Mouse (Mus musculus) kidney, postnatal 0 days (tissue): ENCODE data around the gene Art4. TPM values are rescaled to one million over a fixed set of nuclear protein-coding genes. Genes with fewer than 3 reads are reported as not detected.
A peak's percentile ranks its signal among the peaks of the same experiment; 100 is the strongest.

Experiments used
- ATAC-seq: fragments of 200-750 bp; cut with Nextera tagmentation; replicated peaks from 2 replicates; pipeline ENCODE4 v1.8.0; 2017; ENCODE audit warnings: low read depth, moderate number of reproducible peaks, moderate TSS enrichment, moderate library complexity; ENCODE audit not compliant: low FRiP score
- DNase-seq: peaks from one replicate; pipeline ENCODE4 v3.0.0-alpha.2; 2016; ENCODE audit warnings: low spot score
- H3K27ac ChIP-seq: fragments of 300-500 bp; sonication (generic); 2 replicates; pipeline ENCODE4 v1.5.1; 2014; ENCODE audit warnings: mild to moderate bottlenecking
- H3K27me3 ChIP-seq: fragments of 300-500 bp; sonication (generic); 2 replicates; pipeline ENCODE4 v1.6.1; 2014; ENCODE audit warnings: low read length, mixed read lengths; ENCODE audit not compliant: insufficient read depth
- H3K36me3 ChIP-seq: fragments of 300-500 bp; sonication (generic); 2 replicates; pipeline ENCODE4 v1.6.1; 2014; ENCODE audit warnings: low read length, mixed read lengths; ENCODE audit not compliant: insufficient read depth
- H3K4me1 ChIP-seq: fragments of 300-500 bp; sonication (generic); replicated peaks from 2 replicates; pipeline ENCODE4 v1.6.1; 2014; ENCODE audit warnings: antibody characterized with exemption, low read length, mixed read lengths; ENCODE audit not compliant: insufficient read depth
- H3K4me2 ChIP-seq: fragments of 300-500 bp; sonication (generic); 2 replicates; pipeline ENCODE4 v1.6.1; 2014; ENCODE audit warnings: mild to moderate bottlenecking, low read length, moderate library complexity, mixed read lengths
- H3K4me3 ChIP-seq: fragments of 300-500 bp; sonication (generic); replicated peaks from 2 replicates; pipeline ENCODE4 v1.5.1; 2014; ENCODE audit warnings: low read depth, low read length
- H3K9ac ChIP-seq: fragments of 300-500 bp; sonication (generic); 2 replicates; pipeline ENCODE4 v1.6.1; 2014; ENCODE audit warnings: low read depth, low read length
- H3K9me3 ChIP-seq: fragments of 300-500 bp; sonication (generic); replicated peaks from 2 replicates; pipeline ENCODE4 v1.6.1; 2016; ENCODE audit warnings: low read length, inconsistent platforms, mixed read lengths
- CTCF ChIP-seq: IDR thresholded peaks from 2 replicates; pipeline ENCODE4 v1.5.1; 2016; ENCODE audit warnings: antibody characterized with exemption, low read depth, mild to moderate bottlenecking, moderate library complexity
- WGBS: fragments of 180-500 bp; shearing (Covaris S2); extraction: QIAGEN DNeasy Blood & Tissue Kit; methylation state at CpG from one replicate; pipeline ENCODE4 v1.1.7; 2014; 5-methylcytosine and 5-hydroxymethylcytosine counted together
- polyA plus RNA-seq: library from polyadenylated mRNA; unstranded; fragments of >200 nt; fragmentation: Nextera tagmentation; extraction: Ambion mirVana; gene quantifications from 2 replicates; pipeline ENCODE4 v1.2.1, GENCODE M21; 2015

Art4 gene
- polyA plus RNA-seq, 1 experiment from 2014 or later = 7.4 TPM

- no peak for TF ChIP-seq CTCF
- 38% methylated on average over 4 of the region's 4 CpGs for WGBS
- no peak overlapping the region for H3K9ac ChIP-seq
- ATAC-seq = no peak; the same call in 1 of the 2 replicates
- H3K27me3 ChIP-seq = no peaks in the 10 kb centered on the region
- H3K9me3 ChIP-seq = no peaks in the 10 kb centered on the region
- no peak overlapping the region for H3K4me3 ChIP-seq
- H3K4me1 ChIP-seq = no peaks in the 10 kb centered on the region; the same call in 1 of the 2 replicates
- DNase-seq = no peak
- H3K4me2 ChIP-seq = no peak overlapping the region
- no peaks in the 10 kb centered on the region for H3K36me3 ChIP-seq
- no peak overlapping the region for H3K27ac ChIP-seq
These were observed 43.0 kb upstream of the Art4 start for GRCm38 (mm10) chr6:136900369-136901009.

- no peak overlapping the region for H3K9ac ChIP-seq
- no peak for TF ChIP-seq CTCF
- peaks cover 3% of the 10 kb centered on the region for H3K4me1 ChIP-seq
- DNase-seq = no peak
- WGBS = 47% methylated on average over 2 of the region's 2 CpGs
- H3K27ac ChIP-seq = peak overlapping the region; percentile 52; the same call in 1 of the 2 replicates
- H3K4me3 ChIP-seq = no peak overlapping the region
- no peaks in the 10 kb centered on the region for H3K27me3 ChIP-seq
- no peaks in the 10 kb centered on the region for H3K9me3 ChIP-seq
- ATAC-seq = no peak
- no peaks in the 10 kb centered on the region for H3K36me3 ChIP-seq
- H3K4me2 ChIP-seq = no peak overlapping the region
These were observed 41.4 kb upstream of the Art4 start for GRCm38 (mm10) chr6:136898954-136899353.

DNA sequence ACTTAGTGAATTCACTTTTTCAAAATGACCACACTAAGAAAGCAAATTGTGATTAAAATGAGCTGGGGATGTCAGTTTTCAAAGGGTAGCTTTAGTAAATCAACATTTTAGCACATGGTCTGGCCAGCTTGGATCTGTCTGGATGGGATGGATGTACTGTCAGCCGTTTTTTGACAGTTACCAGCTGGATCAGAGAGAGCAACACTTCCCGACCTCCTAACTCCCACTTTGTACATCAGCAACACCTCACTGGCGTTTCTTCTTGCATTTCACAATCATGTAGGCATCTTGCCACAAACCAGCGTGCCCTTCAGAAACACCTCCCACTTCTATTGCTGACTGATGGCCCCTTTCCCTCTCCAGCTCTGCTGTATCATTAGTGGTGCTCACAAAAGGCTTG is 40.7 kb upstream of the Art4 start:
- no peaks in the 10 kb centered on the region for H3K36me3 ChIP-seq
- H3K9ac ChIP-seq = no peak overlapping the region
- H3K4me3 ChIP-seq = no peak overlapping the region
- DNase-seq (peak; percentile 75), ATAC-seq (peak; percentile 50)
- H3K4me1 ChIP-seq = peaks cover 3% of the 10 kb centered on the region
- H3K9me3 ChIP-seq = no peaks in the 10 kb centered on the region
- no peak overlapping the region for H3K4me2 ChIP-seq
- H3K27ac ChIP-seq = peak overlapping the region; percentile 52
- H3K27me3 ChIP-seq = no peaks in the 10 kb centered on the region
- WGBS = 18% methylated on average over 4 of the region's 4 CpGs
- TF ChIP-seq CTCF = no peak

GRCm38 (mm10) chr6:136897789-136898188 is 40.3 kb upstream of the Art4 start:
- Histone ChIP-seq H3K4me1 (peaks cover 3% of the 10 kb centered on the region), H3K4me3 (no peak overlapping the region), H3K4me2 (no peak overlapping the region), H3K27me3 (no peaks in the 10 kb centered on the region), H3K36me3 (no peaks in the 10 kb centered on the region), H3K9me3 (no peaks in the 10 kb centered on the region), H3K27ac (peak overlapping the region; percentile 52), H3K9ac (no peak overlapping the region)
- TF ChIP-seq CTCF = no peak
- ATAC-seq (0 out of 2 replicates have a peak, but pooled peaks have one; percentile 5), DNase-seq (peak; percentile 78)
- 48% methylated on average over 4 of the region's 4 CpGs for WGBS

- DNase-seq = peak; percentile 90
These were observed 37.2 kb upstream of the Art4 start for GRCm38 (mm10) chr6:136894532-136895339.

GRCm38 (mm10) chr6:136892002-136892401 is 34.5 kb upstream of the Art4 start:
- Histone ChIP-seq H3K27ac (0 out of 2 replicates have a peak overlapping the region, but pooled peaks have one; percentile 5), H3K9ac (no peak overlapping the region), H3K4me1 (peaks cover 3% of the 10 kb centered on the region), H3K27me3 (no peaks in the 10 kb centered on the region), H3K9me3 (no peaks in the 10 kb centered on the region), H3K36me3 (no peaks in the 10 kb centered on the region), H3K4me3 (no peak overlapping the region), H3K4me2 (no peak overlapping the region)
- DNase-seq (no peak), ATAC-seq (no peak)
- no peak for TF ChIP-seq CTCF
- WGBS = 91% methylated on average over 2 of the region's 2 CpGs

More at GRCm38 (mm10) chr6:136894532-136895339, 37.2 kb upstream of the Art4 start:
- 28% methylated on average over 15 of the region's 15 CpGs for WGBS
- H3K36me3 ChIP-seq = no peaks in the 10 kb centered on the region
- no peak overlapping the region for H3K4me3 ChIP-seq
- H3K9me3 ChIP-seq = no peaks in the 10 kb centered on the region
- H3K9ac ChIP-seq = no peak overlapping the region
- ATAC-seq = peak; percentile 48
- H3K4me1 ChIP-seq = peaks cover 3% of the 10 kb centered on the region
- H3K27ac ChIP-seq = peak overlapping the region; percentile 79
- no peaks in the 10 kb centered on the region for H3K27me3 ChIP-seq
- no peak for TF ChIP-seq CTCF
- H3K4me2 ChIP-seq = no peak overlapping the region
